Mouse (Mus musculus): ENCODE measurements around the gene Grin2a.

DNA sequence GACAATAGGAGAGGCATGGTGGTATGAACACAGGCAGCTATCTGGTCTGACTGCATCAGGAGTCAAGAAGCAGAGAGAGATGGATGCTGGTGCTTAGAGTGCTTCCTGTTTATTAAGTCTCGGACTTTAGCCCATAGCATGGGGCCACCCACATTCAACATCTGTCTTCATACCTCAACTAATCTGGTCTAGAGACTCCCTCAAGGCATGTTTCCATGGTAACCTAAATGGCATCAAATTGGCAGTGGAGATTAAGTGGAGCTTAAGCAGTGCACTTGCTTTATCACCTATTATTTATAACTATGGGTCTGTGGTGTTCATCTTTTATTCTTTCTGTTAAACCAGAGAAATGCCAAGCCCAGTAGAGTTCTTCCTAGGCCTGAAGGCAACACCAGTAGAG lies 433.5 kb downstream of the Grin2a start:
- TF ChIP-seq MAZ (IDR thresholded peaks at IDR 0.05; ENCODE audit: low read depth, low read length): no peak
- no peak for TF ChIP-seq CTCF (IDR thresholded peaks at IDR 0.05 in 2 of 3, conservative IDR thresholded peaks at IDR 0.05 in 1 of 3; ENCODE audit: control insufficient read depth in 1 of 3, insufficient read depth in 1 of 3, low read depth in 2 of 3, low read length in 3 of 3, poor library complexity in 1 of 3, severe bottlenecking in 1 of 3)
- TF ChIP-seq EP300 (IDR thresholded peaks at IDR 0.05; ENCODE audit: low read depth in 1 of 2, low read length in 2 of 2): no peak
- no peak for TF ChIP-seq GABPA (IDR thresholded peaks at IDR 0.05; ENCODE audit: low read depth, low read length)
- no peak for TF ChIP-seq POLR2AphosphoS2 (IDR thresholded peaks at IDR 0.05; ENCODE audit: low read length)
- no peak for TF ChIP-seq POLR2A (IDR thresholded peaks at IDR 0.05; ENCODE audit: control insufficient read depth in 1 of 2, insufficient read depth in 1 of 2, low read depth in 1 of 2, low read length in 2 of 2, poor library complexity in 1 of 2)
- TF ChIP-seq MXI1 (IDR thresholded peaks at IDR 0.05; ENCODE audit: low read depth, low read length): no peak
- no peak for TF ChIP-seq MYC (IDR thresholded peaks at IDR 0.05; ENCODE audit: low read depth, low read length)
- no peak for TF ChIP-seq TCF12 (IDR thresholded peaks at IDR 0.05; ENCODE audit: low read depth, low read length)
- TF ChIP-seq SIN3A (IDR thresholded peaks at IDR 0.05; ENCODE audit: low read length): no peak

Measured in MEL (cell line).